Mouse (Mus musculus) thymus, adult 2 months (tissue): Measurements from ENCODE around the gene Meis2.

Experiments used
- CTCF ChIP-seq: fragments of 200-500 bp; IDR thresholded peaks from 2 replicates; pipeline ENCODE4 v1.5.1; 2012; ENCODE audit warnings: mild to moderate bottlenecking, control low read depth, low read length, moderate library complexity, borderline replicate concordance; ENCODE audit not compliant: control insufficient read depth, poor library complexity, insufficient read depth; ENCODE audit errors: extremely low read depth
- POLR2A ChIP-seq: fragments of 200-500 bp; IDR thresholded peaks from 2 replicates; pipeline ENCODE4 v1.6.1; 2012; ENCODE audit warnings: mild to moderate bottlenecking, low read length, control low read depth, moderate library complexity; ENCODE audit not compliant: control insufficient read depth, poor library complexity, insufficient read depth; ENCODE audit errors: extremely low read depth

DNA sequence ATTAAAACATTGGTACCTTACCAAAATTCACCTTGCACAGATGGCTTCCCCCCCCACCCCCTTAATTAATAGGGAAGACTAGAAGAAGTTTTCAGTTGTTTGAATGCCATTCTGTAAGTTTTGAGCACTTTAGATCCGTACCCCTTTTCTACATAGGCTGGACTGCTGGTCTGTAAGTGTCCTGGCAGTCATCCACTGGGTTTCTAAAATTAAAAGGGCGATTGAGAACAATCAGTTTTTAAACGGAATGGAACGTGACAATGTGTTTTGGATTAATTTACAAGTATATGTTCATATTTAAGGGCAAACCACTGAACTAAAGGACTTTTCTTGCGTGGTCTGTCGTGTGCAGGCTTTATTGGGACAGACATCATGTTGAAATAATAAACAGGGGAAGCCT is 141.2 kb downstream of the Meis2 start:
- TF ChIP-seq CTCF (no peak), POLR2A (no peak)
